Mouse (Mus musculus) right cerebral cortex, postnatal 10 days (tissue): Measurements from ENCODE around the gene Lurap1.
A peak's percentile ranks its signal among the peaks of the same experiment; 100 is the strongest.

Experiments
- DNase-seq, 2 experiments: peaks; one replicate each; pipeline ENCODE4 v3.0.0; 2021; ENCODE audit warnings: low spot score in 2 of 2

The Lurap1 gene

GRCm38 (mm10) chr4:116160769-116161168 lies 9.6 kb upstream of the Lurap1 start:
- DNase-seq, result peak; percentile 83 to 91

- DNase-seq, result peak; percentile 76 to 85
These were observed 8.8 kb upstream of the Lurap1 start for GRCm38 (mm10) chr4:116159912-116160311.

DNA sequence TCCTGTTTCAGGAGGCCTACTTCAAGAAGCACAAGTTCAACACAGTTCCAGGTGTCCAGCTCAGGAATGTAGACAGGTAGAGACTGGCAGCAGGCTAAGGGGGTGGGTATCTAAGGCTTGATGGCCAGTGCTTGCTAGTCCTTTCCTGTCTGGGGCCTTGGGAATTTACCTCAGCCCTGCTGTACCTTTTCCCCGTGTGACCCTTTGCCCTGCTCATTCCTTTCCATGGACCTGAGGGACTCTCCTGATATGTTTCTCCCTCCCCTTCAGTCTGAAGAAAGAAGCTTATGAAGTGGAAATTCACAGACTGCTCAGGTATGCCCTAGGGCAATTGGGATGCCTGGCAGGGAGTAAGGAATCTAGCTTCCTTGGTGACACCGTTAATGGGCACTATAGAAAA lies 6.7 kb upstream of the Lurap1 start:
- DNase-seq, result no peak

- no peak for DNase-seq
These were observed 1.6 kb upstream of the Lurap1 start for GRCm38 (mm10) chr4:116152702-116153101.

GRCm38 (mm10) chr4:116150862-116151221 lies 296 bp downstream of the Lurap1 start:
- no peak for DNase-seq

- DNase-seq, result peak in 1 of 2 experiments; percentile 62
These were observed 829 bp downstream of the Lurap1 start for GRCm38 (mm10) chr4:116150156-116150861.

DNA sequence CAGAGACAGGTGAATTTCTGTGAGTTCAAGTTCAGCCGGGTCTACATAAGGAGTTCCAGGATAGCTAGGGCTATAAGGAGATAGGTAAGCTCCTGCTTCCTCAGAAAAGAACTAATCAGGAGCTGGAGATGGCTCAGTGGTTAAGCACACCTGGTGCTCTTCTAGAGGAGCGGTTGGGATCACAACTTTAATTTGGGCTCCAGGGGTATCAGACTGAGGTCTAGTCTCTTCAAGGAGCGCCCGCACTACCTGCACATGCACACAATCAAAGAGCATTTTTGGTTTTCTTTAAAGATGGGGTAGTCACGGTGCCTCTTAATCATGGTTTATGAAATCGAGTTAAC lies 1.4 kb downstream of the Lurap1 start:
- DNase-seq, result no peak

GRCm38 (mm10) chr4:116143891-116144717 lies 7.0 kb downstream of the Lurap1 start:
- peak; percentile 83 to 87 for DNase-seq

DNA sequence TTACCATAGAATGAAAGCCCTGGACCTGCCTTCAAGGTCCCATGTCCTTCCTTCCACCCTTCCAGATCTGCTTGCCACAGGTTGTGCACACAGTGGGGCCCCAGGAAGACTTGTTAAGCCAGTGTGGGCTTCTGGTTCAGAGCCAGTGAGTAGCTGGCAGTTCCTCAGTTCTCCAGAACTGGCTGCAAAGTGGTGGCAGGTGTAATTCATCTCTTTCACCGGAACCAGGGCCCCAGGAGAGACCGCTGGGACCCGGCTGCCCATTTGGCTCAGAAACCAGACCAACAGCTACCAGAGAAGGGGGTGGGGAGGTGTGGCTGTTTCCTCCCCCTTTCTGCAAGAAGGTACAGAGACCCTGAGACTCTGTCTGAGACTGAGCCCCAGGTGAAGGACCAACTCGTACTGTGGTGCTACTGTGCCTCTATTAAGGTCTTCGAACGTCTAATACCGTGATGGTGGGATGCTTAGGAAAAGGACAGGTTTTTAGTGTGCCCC lies 7.8 kb downstream of the Lurap1 start:
- peak; percentile 47 to 53 for DNase-seq

DNA sequence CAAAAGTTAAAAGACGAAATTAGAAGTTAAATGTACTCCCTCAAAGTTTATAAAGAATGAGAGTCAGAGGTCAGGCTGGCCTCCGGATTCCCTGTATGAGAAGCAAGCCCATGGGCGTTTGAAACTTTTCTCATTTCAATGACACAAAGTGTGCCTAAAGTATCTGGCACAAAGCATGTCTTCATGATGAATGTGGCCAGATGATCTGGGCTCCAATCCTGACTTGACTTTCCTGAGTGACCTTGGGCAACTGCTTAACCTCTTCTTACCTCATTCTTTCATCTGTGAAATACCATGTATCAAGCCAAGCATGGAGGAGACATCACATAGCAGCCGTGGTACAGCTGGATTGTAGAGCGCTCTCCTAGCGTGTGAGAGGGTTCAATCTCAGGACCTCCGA lies 8.9 kb downstream of the Lurap1 start:
- no peak for DNase-seq

DNA sequence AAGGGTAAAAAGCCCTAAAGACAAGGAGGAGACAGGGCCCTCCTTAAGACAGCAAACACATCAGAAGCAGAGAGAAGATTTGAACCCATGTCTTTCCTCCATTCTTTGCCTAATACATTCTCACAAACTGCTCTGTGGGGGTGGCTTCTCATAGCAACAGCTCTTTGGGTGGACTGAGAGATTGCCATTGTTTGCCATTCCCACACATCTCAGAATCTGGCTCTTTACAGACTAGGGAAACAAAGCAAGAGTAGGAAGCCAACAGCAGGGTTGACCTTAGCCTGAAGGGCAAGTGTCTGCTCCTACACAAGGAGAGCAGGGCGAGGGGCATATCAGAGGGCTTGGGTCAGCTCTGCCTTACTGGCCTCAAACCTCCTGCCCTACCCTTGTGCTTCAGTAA lies 9.4 kb downstream of the Lurap1 start:
- no peak for DNase-seq

DNA sequence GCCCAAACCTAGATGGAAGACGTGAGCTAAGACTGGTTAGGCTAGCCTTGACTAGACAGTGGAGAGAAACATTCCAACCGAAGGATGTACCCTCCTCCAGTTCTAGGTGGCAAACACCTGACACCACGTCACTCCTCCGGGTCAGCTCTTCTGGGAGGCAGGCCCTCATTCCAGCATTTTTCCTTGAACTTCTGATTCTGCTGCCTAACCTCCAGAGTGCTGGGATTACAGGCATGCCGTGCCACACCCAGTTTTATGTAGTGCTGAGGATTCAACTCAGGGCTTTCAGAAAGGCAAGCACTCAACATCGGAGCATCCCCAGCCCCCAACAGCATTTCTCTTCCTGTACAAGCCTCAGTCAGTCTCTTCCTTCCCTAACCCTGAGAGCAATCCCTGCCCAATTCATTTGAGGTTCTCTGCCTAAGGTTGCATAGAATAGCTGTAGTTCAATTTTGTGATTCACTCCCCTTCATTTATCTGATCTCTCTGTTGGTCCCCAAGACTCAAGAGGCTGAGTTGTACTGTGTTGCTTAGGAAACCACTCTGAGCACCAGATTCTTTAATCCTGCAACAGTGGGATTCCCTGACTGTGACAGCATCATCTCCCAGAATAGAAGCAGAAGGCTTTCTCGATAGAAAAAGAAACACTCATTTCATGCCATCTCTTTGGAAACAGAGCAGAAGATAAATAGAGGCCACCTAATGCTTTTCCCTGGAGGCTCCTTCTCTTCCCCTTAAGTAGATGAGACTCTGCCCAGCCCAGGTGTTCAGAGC lies 10.2 kb downstream of the Lurap1 start:
- peak in 1 of 2 experiments; percentile 59 for DNase-seq

DNA sequence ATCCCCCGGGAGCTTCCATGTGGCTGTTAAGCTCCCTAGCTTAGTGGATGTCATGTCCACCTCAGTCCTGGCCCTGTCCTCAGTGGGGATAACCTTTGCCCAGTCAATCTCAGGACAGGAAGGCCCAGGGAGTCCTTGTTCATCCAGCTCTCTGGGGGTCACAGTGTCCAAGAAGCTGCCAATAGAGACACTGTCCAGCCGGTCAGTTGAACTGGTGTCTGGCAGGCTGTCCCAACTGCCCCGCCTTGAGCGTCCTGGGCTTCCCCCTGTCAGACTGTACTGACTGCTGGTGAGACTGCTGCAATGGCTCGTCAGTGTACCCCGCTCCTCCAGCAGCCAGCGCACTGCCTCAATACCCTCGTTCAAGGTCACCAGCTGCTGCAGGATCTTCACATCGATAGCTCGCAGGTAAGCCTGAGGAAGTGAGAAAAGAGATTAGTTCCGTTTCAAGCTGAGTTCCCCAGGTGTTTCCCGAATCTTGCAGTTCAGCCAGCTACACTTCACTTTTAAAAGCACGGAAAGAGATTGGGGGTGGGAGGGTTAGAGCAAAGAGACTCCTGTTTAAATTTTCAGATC lies 13.6 kb downstream of the Lurap1 start:
- DNase-seq, result no peak

GRCm38 (mm10) chr4:116134990-116135389 lies 16.1 kb downstream of the Lurap1 start:
- no peak for DNase-seq

- no peak for DNase-seq
These were observed 18.0 kb downstream of the Lurap1 start for GRCm38 (mm10) chr4:116133126-116133525.

DNA sequence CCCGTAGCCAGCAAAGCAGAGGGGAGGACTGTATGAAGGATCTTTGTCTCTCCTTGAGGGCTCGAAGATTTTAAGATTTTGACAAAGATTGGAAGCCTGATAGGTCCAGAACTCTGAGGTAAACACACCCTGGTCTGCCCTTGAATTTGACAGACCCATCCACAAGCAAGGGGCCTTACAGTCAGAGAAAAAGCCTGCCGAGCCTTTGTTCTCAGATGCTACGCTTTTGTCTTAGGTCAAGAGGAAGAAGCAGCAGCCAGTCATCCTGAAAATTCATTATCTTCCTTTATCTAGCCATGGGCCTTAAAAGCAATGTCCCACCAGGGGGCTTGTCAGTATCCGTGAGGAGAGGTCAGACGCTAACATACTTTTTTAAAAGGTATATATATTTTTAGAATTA lies 23.2 kb downstream of the Lurap1 start:
- no peak for DNase-seq

GRCm38 (mm10) chr4:116125803-116126386 lies 25.2 kb downstream of the Lurap1 start:
- DNase-seq, result no peak

DNA sequence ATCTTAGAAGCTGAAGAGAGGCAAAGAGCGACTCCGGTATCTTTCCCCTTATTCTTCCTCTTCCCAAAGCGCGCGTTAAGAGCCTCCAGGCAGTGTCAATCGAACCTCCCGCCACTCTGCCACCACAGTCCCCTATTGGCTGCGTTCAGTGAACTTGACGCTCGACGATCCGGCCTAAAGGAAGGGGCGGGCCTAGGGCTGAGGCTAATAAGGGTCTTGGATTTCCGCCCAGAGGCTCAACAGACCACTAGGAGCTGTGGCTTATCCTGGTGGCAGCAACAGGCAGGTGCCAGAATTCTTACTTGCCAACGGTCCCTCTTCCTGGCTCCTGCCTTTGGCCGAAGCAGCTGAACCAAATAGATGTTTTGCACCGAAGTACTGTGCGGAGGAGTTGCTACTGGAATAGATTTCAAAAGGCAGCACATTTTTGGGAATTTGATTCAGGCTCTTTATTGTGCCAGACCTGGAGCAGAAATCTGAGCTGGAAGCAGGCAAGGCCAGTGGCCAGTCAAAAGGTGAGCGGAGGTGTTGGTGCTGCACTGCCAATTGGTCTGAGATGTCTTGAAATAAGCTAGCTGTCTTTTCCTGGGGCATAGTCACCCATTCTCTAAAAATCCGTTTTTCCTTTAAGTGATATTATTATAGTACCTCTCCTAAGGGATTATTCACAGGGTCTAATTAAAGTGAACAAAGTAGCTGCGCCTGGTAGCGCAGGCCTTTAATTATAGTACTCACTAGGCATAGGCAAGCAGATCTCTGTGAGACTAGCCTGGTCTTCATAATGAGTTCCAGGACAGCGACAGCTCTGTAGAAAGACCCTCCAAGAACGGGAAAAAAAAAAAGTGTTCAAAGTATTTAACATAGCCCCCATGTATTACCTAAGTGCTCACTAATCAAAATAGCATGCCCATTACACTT lies 27.3 kb downstream of the Lurap1 start, which contains the start of the genes Rad54l and Pomgnt1:
TSS of gene Rad54l (minus strand) at position 89 of the 918 bp plus-strand sequence.
TSS of gene Pomgnt1 (plus strand) at position 239 of the 918 bp plus-strand sequence.
- DNase-seq, result peak; percentile 91 to 92

DNA sequence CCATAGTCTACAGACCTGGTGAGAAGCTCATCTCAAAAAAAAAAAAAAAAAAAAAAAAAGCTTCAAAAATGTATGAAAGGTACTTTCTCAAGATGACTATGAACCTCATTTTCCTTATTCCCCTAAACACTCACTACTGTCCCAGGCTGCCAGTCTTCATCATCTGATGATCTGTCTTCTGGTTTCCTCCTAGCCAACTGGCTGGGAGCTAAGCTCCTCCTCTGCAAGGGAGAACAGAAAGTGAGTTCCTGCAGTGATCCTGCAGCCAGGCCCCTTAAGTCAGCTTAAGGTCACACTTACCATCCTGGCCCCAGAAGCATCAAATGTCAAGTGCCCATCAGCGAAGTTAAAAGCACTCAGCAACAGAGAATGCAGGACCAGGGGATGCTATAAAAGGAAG lies 28.4 kb downstream of the Lurap1 start:
- DNase-seq, result no peak

- no peak for DNase-seq
These were observed 39.7 kb downstream of the Lurap1 start for GRCm38 (mm10) chr4:116111486-116111885.
